Mouse (Mus musculus) intestine, embryonic 16.5 days (tissue): ENCODE measurements at regions not wholly inside any gene's neighbourhood (a gene's known extent, or its start where the extent isn't known, plus 50 kb on each side); places are given as distances from the start of the nearest gene placed in this dataset.
"Not testable (repeated sequence)": the region's sequence is repeated elsewhere in the genome, so short reads cannot be mapped to it uniquely, and the experiment has no call there.

Experiments used
- ATAC-seq: fragments of 200-750 bp; cut with Nextera tagmentation; 2 replicates; pipeline ENCODE4 v1.8.0; 2017; ENCODE audit warnings: moderate TSS enrichment, moderate library complexity
- H3K27ac ChIP-seq: fragments of 300-500 bp; sonication (generic); 2 replicates; pipeline ENCODE4 v1.5.1; 2014; ENCODE audit warnings: mild to moderate bottlenecking, low read length
- H3K27me3 ChIP-seq: fragments of 300-500 bp; sonication (generic); replicated peaks from 2 replicates; pipeline ENCODE4 v1.6.1; 2014; ENCODE audit warnings: low read length, control low read depth, mixed read lengths; ENCODE audit not compliant: control insufficient read depth, insufficient read depth
- H3K36me3 ChIP-seq: fragments of 300-500 bp; sonication (generic); 2 replicates; pipeline ENCODE4 v1.6.1; 2014; ENCODE audit warnings: low read length, control low read depth; ENCODE audit not compliant: control insufficient read depth, insufficient read depth
- H3K4me1 ChIP-seq: fragments of 300-500 bp; sonication (generic); 2 replicates; pipeline ENCODE4 v1.6.1; 2014; ENCODE audit warnings: low read length, control low read depth, mixed read lengths; ENCODE audit not compliant: control insufficient read depth, insufficient read depth
- H3K4me2 ChIP-seq: fragments of 300-500 bp; sonication (generic); 2 replicates; pipeline ENCODE4 v1.6.1; 2014; ENCODE audit warnings: low read depth, low read length, control low read depth
- H3K4me3 ChIP-seq: fragments of 300-500 bp; sonication (generic); 2 replicates; pipeline ENCODE4 v1.5.1; 2014; ENCODE audit warnings: mild to moderate bottlenecking, low read length
- H3K9ac ChIP-seq: fragments of 300-500 bp; sonication (generic); 2 replicates; pipeline ENCODE4 v1.6.1; 2014; ENCODE audit warnings: low read depth, low read length
- H3K9me3 ChIP-seq: fragments of 300-500 bp; sonication (generic); 2 replicates; pipeline ENCODE4 v1.6.1; 2016; ENCODE audit warnings: low read length, control low read depth; ENCODE audit not compliant: control insufficient read depth
- WGBS: fragments of 180-500 bp; shearing (Covaris S2); extraction: QIAGEN DNeasy Blood & Tissue Kit; methylation state at CpG from one replicate; pipeline ENCODE4 v1.1.7; 2014; 5-methylcytosine and 5-hydroxymethylcytosine counted together

DNA sequence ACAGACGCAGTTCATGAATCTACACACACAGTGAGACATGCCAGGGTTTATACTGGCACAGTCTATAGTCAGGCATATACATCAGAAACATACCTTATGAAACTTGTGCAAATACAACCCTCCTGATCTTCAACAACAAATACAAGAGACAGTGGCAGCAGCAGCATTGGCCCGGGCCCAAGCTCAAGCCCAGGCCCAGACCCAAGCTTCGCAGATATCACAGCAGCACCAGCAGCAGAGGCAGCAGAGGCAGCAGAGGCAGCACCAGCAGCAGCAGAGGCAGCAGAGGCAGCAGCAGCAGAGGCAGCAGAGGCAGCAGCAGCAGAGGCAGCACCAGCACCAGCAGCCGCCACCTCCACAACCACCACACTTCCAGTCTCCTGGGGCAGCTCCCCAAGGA lies 80.0 kb downstream of the Samd9l start:
- 76% methylated on average over 4 of the region's 4 CpGs for WGBS
- ATAC-seq: no peak
- H3K4me1 ChIP-seq: no peaks in the 10 kb centered on the region
- H3K27ac ChIP-seq: no peak overlapping the region
- no peaks in the 10 kb centered on the region for H3K36me3 ChIP-seq
- H3K27me3 ChIP-seq: no peaks in the 10 kb centered on the region
- no peak overlapping the region for H3K9ac ChIP-seq
- H3K9me3 ChIP-seq: no peaks in the 10 kb centered on the region
- H3K4me3 ChIP-seq: no peak overlapping the region
- no peak overlapping the region for H3K4me2 ChIP-seq

DNA sequence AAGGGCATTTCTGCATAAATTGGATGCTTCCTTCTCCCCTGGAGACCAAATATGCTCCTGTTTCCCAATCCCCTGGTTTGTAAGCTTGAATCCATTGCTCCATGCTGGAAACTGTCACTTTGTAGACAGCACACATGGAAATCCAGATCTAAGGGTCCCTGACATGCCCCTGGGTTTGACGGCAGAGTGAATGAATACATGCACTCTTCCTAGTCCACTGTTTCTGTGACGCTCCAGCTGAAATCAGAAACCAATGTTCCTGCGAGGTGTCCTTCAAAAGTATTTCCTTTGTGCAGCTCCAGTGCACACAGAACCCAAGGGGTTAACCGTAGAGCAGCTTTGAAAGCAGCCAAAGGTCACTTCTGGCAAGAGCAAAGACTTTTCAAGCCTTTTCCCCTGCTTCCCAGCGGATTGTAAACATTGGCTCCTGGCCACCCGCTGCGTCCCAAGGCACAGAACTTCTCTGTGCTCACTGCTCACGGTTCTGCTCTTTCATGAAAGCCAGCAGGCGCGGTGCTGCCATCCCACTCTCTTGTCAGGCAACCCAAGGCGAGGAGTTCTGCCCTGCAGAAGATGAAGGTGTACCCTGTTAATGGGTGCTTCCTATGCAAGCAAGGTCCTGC lies 91.7 kb downstream of the Samd9l start:
- H3K27ac ChIP-seq, H3K36me3 ChIP-seq, H3K9me3 ChIP-seq, H3K27me3 ChIP-seq, H3K9ac ChIP-seq, H3K4me1 ChIP-seq, H3K4me3 ChIP-seq: not testable (repeated sequence)
- WGBS: 3% methylated on average over 11 of the region's 11 CpGs
- peak; percentile 98 for ATAC-seq
- H3K4me2 ChIP-seq: peak overlapping the region; percentile 36; the same call in 1 of the 2 replicates

DNA sequence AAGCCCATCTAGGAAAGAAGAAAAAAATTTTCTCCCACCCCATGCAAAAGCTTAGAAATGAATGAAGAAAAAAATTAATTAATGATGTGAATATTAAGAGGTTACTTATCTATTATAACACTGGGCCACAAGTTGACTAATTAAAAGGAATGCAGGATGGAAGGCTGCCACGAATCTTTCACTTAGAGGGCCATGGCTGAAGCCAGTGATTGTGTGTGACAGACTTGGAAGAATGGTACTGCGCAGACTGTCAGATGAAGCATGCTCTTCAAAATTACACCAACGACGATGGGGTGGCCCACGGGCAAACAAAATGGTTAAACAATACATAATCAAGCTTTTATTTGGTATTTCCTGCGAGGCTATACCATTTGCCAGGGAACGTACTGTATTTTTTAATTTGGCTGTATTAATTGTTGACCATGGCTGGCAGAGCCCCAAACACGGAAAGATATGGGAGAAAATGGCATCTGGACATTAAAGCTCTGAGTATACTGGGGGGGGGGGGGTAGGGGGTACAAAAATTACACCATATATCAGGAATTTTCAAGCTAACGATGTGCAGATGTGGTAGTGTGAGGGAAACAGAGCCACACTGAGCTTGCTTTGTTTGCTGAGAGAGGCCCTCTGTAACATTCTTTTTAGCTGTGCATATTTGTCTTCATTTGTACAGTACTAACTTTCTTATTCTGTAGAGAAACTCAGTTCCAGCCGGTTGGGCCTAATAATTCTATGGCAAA lies 94.3 kb downstream of the Samd9l start:
- H3K27ac ChIP-seq, ATAC-seq, H3K9ac ChIP-seq, H3K4me2 ChIP-seq, H3K9me3 ChIP-seq, H3K36me3 ChIP-seq, H3K27me3 ChIP-seq, H3K4me1 ChIP-seq, H3K4me3 ChIP-seq: not testable (repeated sequence)
- WGBS: 53% methylated on average over 10 of the region's 10 CpGs

DNA sequence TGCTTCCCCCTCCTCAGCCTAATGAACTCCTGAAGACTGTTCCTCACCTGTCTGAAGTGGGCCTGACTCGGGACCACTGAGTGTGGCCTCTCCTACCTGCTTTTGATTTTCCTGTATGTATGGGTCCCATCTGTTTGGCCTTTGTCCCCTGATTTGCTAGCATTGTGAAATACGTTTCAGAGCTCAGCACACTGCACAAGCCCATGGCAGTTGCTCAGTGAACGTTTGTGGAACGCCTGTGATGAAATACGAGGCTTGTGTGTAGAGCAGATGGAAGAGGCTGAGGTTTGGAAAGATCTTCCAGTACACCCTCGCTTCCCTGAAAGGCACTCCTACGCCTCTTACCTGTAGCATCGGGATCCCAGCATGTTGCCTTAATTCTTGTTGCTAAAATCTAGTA lies 106.1 kb downstream of the Samd9l start:
- not testable (repeated sequence) for H3K4me1 ChIP-seq, H3K9me3 ChIP-seq, H3K36me3 ChIP-seq, H3K9ac ChIP-seq, H3K27ac ChIP-seq, H3K4me3 ChIP-seq, ATAC-seq, H3K4me2 ChIP-seq, H3K27me3 ChIP-seq
- WGBS: 70% methylated on average over 8 of the region's 8 CpGs

DNA sequence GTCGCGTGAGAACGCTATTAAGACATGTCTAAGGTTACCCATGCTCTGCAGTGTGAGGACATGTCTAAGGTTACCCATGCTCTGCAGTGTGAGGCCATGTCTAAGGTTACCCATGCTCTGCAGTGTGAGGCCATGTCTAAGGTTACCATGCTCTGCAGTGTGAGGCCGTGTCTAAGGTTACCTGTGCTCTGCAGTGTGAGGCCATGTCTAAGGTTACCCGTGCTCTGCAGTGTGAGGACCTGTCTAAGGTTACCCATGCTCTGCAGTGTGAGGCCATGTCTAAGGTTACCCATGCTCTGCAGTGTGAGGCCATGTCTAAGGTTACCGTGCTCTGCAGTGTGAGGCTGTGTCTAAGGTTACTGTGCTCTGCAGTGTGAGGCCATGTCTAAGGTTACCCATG lies 107.4 kb downstream of the Samd9l start:
- not testable (repeated sequence) for ATAC-seq, H3K9me3 ChIP-seq, H3K27me3 ChIP-seq, H3K9ac ChIP-seq, H3K36me3 ChIP-seq, H3K27ac ChIP-seq, H3K4me1 ChIP-seq, H3K4me2 ChIP-seq, H3K4me3 ChIP-seq
- 96% methylated on average over 6 of the region's 6 CpGs for whole genome bisulfite sequencing

DNA sequence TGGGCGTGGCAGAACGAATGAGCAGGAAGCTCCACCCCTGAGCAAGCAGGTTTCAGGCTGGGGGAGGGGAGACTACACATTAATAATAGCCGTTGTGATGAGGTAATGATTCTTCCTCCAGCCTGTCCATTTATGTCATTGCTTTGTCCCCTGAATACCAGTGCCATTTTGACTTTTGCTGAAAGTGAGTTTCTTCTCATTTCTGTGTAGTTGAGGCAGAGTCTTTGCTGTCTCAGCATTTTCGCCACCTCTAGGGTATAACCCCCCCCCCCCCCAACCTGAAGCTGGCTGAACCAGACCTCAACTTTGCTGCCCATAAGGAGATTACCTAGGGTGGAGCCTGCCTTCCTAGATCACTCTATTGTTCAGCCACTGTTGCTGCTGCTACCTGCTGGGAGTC lies 130.6 kb downstream of the Samd9l start:
- H3K27ac ChIP-seq, ATAC-seq, H3K9ac ChIP-seq, H3K36me3 ChIP-seq, H3K4me3 ChIP-seq, H3K9me3 ChIP-seq, H3K27me3 ChIP-seq, H3K4me1 ChIP-seq, H3K4me2 ChIP-seq: not testable (repeated sequence)
- 87% methylated on average over 2 of the region's 4 CpGs for WGBS

DNA sequence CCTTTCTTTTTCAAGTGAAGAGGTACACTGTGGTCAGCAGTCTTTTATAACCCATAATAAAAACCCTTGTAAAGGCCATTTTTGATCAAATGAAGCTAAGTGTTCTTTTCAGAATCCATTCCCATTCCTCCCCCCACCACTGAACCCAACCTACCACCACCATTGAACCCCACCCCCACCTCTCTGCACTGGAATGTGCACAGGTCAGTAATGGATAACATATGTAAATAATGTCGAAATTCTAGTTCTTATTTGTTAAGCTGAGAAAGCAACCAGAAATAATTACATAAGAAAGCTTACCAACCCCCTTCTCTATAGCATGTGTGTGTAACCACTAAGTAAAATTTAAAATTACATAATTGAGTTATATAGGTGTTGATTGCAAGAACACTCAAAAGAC lies 133.9 kb downstream of the Samd9l start:
- WGBS: 38% methylated on average over 1 of the region's 1 CpGs
- ATAC-seq: peak; percentile 56; the same call in 1 of the 2 replicates
- H3K9ac ChIP-seq: not testable (repeated sequence)

More for the DNA sequence above, 133.9 kb downstream of the Samd9l start:
- H3K4me1 ChIP-seq, H3K27me3 ChIP-seq, H3K27ac ChIP-seq, H3K36me3 ChIP-seq, H3K4me3 ChIP-seq, H3K4me2 ChIP-seq, H3K9me3 ChIP-seq: not testable (repeated sequence)
